Mouse (Mus musculus) limb, embryonic 10.5 days (tissue): ENCODE results near the gene Klhl28. TPM values are rescaled to one million over a fixed set of nuclear protein-coding genes. Genes with fewer than 3 reads are reported as not detected.

Source experiments
- DNase-seq: peaks from one replicate; pipeline ENCODE4 v3.0.0-alpha.2; 2017; ENCODE audit warnings: low spot score
- H3K27ac ChIP-seq: fragments of 300-500 bp; sonication (generic); 2 replicates; pipeline ENCODE4 v1.5.1; 2016; ENCODE audit warnings: mild to moderate bottlenecking
- H3K27me3 ChIP-seq: fragments of 300-500 bp; sonication (generic); 2 replicates; pipeline ENCODE4 v1.6.1; 2016; ENCODE audit warnings: low read depth, mild to moderate bottlenecking; ENCODE audit not compliant: poor library complexity, severe bottlenecking
- H3K36me3 ChIP-seq: fragments of 300-500 bp; sonication (generic); 2 replicates; pipeline ENCODE4 v1.6.1; 2016; ENCODE audit warnings: mild to moderate bottlenecking, moderate library complexity
- H3K4me1 ChIP-seq: fragments of 300-500 bp; sonication (generic); 2 replicates; pipeline ENCODE4 v1.6.1; 2016
- H3K4me3 ChIP-seq: fragments of 300-500 bp; sonication (generic); 2 replicates; pipeline ENCODE4 v1.5.1; 2016; ENCODE audit warnings: mild to moderate bottlenecking, moderate library complexity
- H3K9me3 ChIP-seq: fragments of 300-500 bp; sonication (generic); replicated peaks from 2 replicates; pipeline ENCODE4 v1.6.1; 2016; ENCODE audit warnings: mild to moderate bottlenecking
- WGBS: fragments of 180-500 bp; shearing (Covaris S2); methylation state at CpG from one replicate; pipeline ENCODE4 v1.1.7; 2016; 5-methylcytosine and 5-hydroxymethylcytosine counted together
- polyA plus RNA-seq: library from polyadenylated mRNA; unstranded; fragments of >200 nt; fragmentation: Nextera tagmentation; extraction: Ambion mirVana; gene quantifications from 2 replicates; pipeline ENCODE4 v1.2.1, GENCODE M21; 2016

The Klhl28 gene
- 6.5 and 7.7 TPM in 2 replicates for polyA plus RNA-seq

- Histone ChIP-seq H3K9me3 (no peaks in the 10 kb centered on the region), H3K36me3 (no peaks in the 10 kb centered on the region), H3K4me3 (peak within 1 kb of the TSS; percentile 91), H3K27me3 (no peaks in the 10 kb centered on the region), H3K27ac (peak within 1 kb of the TSS; percentile 90), H3K4me1 (peaks cover 33% of the 10 kb centered on the region)
- peak; percentile 99 for DNase-seq
- WGBS = 1% methylated on average over 45 of the region's 45 CpGs
These were observed at the start of gene Klhl28, which contains the start of gene Togaram1 for GRCm38 (mm10) chr12:64965124-64966026. Gene Klhl28, minus strand, starts transcription at chr12:64965534. Gene Togaram1, plus strand, starts transcription at chr12:64965804.

DNA sequence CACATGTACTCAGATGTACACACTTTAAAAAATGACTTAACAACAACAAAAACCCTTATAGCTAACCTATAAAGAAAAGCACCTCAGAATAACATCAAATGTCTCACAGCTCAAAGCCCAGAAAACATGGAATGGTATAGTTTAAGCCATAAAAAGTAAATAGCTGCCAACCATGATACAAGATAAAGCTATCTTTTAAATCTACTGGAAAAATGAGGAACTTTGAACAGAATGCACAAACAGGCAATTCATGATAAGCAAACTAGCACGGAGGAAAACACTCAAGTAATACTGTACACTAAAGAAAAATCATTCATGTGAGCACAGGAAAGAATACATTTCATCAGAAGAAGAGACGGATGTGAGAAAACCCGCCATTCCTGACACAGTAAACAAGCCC lies 42.4 kb upstream of the Klhl28 start:
- peaks cover 89% of the 10 kb centered on the region for H3K36me3 ChIP-seq
- 92% methylated on average over 3 of the region's 3 CpGs for WGBS
- no peaks in the 10 kb centered on the region for H3K9me3 ChIP-seq
- no peak for DNase-seq
- H3K4me1 ChIP-seq = no peaks in the 10 kb centered on the region
- no peak overlapping the region for H3K4me3 ChIP-seq
- no peaks in the 10 kb centered on the region for H3K27me3 ChIP-seq
- H3K27ac ChIP-seq = no peak overlapping the region

DNA sequence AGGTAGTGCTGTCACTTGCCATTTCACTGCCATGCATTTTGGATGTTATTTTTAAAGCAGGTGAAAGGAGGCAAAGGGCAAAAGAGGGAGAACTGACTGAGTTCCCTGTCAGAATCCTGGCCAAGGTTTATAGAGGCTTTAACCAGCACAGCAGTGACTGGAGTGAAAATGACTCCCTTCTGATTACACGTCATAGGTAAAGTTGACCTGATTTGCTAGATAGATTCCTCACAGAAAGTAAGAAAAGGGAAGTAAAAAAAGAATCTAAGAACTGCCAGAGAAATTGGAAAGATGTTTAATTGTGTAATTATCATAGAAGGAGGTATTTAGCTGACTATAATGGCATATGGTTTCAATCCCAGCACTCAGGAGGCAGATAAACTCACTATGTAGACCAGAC lies 12.2 kb upstream of the Klhl28 start:
- Histone ChIP-seq H3K27ac (no peak overlapping the region), H3K9me3 (no peaks in the 10 kb centered on the region), H3K36me3 (peaks cover 54% of the 10 kb centered on the region), H3K4me1 (peaks cover 6% of the 10 kb centered on the region; the same call in 1 of the 2 replicates), H3K27me3 (no peaks in the 10 kb centered on the region), H3K4me3 (no peak overlapping the region)
- DNase-seq = no peak
- 91% methylated on average over 1 of the region's 1 CpGs for WGBS

GRCm38 (mm10) chr12:64976191-64976590 lies 10.9 kb upstream of the Klhl28 start:
- Histone ChIP-seq H3K4me1 (peaks cover 6% of the 10 kb centered on the region; the same call in 1 of the 2 replicates), H3K9me3 (no peaks in the 10 kb centered on the region), H3K4me3 (no peak overlapping the region), H3K36me3 (peaks cover 46% of the 10 kb centered on the region), H3K27ac (no peak overlapping the region), H3K27me3 (no peaks in the 10 kb centered on the region)
- WGBS = 62% methylated on average over 1 of the region's 1 CpGs
- no peak for DNase-seq

- H3K9me3 ChIP-seq = no peaks in the 10 kb centered on the region
- no peak for DNase-seq
- peaks cover 42% of the 10 kb centered on the region for H3K36me3 ChIP-seq
- no peaks in the 10 kb centered on the region for H3K27me3 ChIP-seq
- peaks cover 6% of the 10 kb centered on the region; the same call in 1 of the 2 replicates for H3K4me1 ChIP-seq
- H3K4me3 ChIP-seq = no peak overlapping the region
- H3K27ac ChIP-seq = no peak overlapping the region
- WGBS = 60% methylated on average over 6 of the region's 6 CpGs
These were observed 10.2 kb upstream of the Klhl28 start for GRCm38 (mm10) chr12:64975558-64975957.

GRCm38 (mm10) chr12:64972063-64972462 lies 6.7 kb upstream of the Klhl28 start:
- Histone ChIP-seq H3K27me3 (no peaks in the 10 kb centered on the region), H3K4me1 (peaks cover 26% of the 10 kb centered on the region), H3K9me3 (no peaks in the 10 kb centered on the region), H3K36me3 (peaks cover 8% of the 10 kb centered on the region), H3K4me3 (no peak overlapping the region), H3K27ac (no peak overlapping the region)
- DNase-seq = no peak
- 91% methylated on average over 6 of the region's 6 CpGs for WGBS

- Histone ChIP-seq H3K9me3 (no peaks in the 10 kb centered on the region), H3K4me3 (no peak overlapping the region), H3K27ac (no peak overlapping the region), H3K4me1 (peaks cover 32% of the 10 kb centered on the region), H3K27me3 (no peaks in the 10 kb centered on the region), H3K36me3 (0 out of 2 replicates have a peak, but pooled peaks cover 4% of the 10 kb centered on the region)
- DNase-seq = no peak
These were observed 6.1 kb upstream of the Klhl28 start for GRCm38 (mm10) chr12:64971399-64971798.

- no peak for DNase-seq
- H3K27ac ChIP-seq = no peak overlapping the region
- peak overlapping the region; percentile 91 for H3K4me3 ChIP-seq
- H3K9me3 ChIP-seq = no peaks in the 10 kb centered on the region
- peaks cover 33% of the 10 kb centered on the region for H3K4me1 ChIP-seq
- H3K36me3 ChIP-seq = 0 out of 2 replicates have a peak, but pooled peaks cover 4% of the 10 kb centered on the region
- 10% methylated on average over 2 of the region's 2 CpGs for WGBS
- H3K27me3 ChIP-seq = no peaks in the 10 kb centered on the region
These were observed 2.7 kb upstream of the Klhl28 start for GRCm38 (mm10) chr12:64968067-64968466.

DNA sequence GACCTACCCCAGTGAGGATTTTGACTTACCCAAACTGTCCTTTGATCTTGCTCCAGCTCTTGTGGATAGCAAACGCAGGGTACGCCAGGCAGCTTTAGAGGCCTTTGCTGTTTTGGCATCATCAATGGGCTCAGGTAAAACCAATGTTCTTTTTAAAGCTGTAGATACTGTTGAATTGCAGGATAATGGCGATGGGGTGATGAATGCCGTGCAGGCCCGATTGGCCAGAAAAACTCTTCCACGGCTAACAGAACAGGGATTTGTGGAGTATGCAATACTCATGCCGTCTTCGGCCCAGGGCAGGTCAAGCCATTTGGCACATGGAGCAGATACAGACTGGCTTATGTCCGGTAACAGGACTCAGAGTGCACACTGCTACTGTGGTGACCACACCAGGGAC lies 2.1 kb upstream of the Klhl28 start:
- H3K4me1 ChIP-seq = peaks cover 33% of the 10 kb centered on the region
- no peaks in the 10 kb centered on the region for H3K27me3 ChIP-seq
- H3K9me3 ChIP-seq = no peaks in the 10 kb centered on the region
- H3K4me3 ChIP-seq = peak overlapping the region; percentile 91
- 0 out of 2 replicates have a peak, but pooled peaks cover 4% of the 10 kb centered on the region for H3K36me3 ChIP-seq
- H3K27ac ChIP-seq = 0 out of 2 replicates have a peak overlapping the region, but pooled peaks have one; percentile 14
- DNase-seq = peak; percentile 41
- WGBS = 3% methylated on average over 9 of the region's 9 CpGs

- Histone ChIP-seq H3K4me3 (peak overlapping the region; percentile 91), H3K4me1 (peaks cover 33% of the 10 kb centered on the region), H3K27ac (peak overlapping the region; percentile 90), H3K36me3 (0 out of 2 replicates have a peak, but pooled peaks cover under 1% of the 10 kb centered on the region), H3K9me3 (no peaks in the 10 kb centered on the region), H3K27me3 (no peaks in the 10 kb centered on the region)
- WGBS = 6% methylated on average over 19 of the region's 19 CpGs
- no peak for DNase-seq
These were observed 1.5 kb upstream of the Klhl28 start for GRCm38 (mm10) chr12:64966652-64967435.

DNA sequence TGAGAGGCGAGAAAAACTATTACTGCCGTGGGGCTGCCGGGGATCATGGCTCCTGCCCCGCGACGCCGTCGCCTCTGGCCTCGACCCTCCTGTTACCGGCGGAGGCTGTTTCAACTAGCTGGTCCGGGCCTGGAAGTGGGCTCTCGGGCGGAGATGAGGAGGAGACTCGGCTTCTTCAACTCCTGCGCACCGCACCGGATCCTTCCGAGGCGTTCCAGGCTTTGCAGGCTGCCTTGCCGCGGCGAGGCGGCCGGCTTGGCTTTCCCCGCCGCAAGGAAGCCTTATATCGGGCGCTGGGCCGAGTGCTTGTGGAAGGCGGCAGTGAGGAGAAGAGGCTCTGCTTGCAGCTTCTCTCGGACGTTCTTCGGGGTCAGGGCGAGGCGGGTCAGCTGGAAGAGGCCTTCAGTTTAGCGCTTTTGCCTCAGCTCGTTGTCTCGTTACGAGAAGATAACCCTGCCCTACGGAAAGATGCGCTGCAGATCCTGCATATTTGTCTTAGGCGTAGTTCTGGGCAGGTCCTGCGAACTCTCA lies 832 bp upstream of the Klhl28 start:
- Histone ChIP-seq H3K4me3 (peak overlapping the region; percentile 91), H3K4me1 (peaks cover 33% of the 10 kb centered on the region), H3K36me3 (no peaks in the 10 kb centered on the region), H3K27me3 (no peaks in the 10 kb centered on the region), H3K27ac (peak overlapping the region; percentile 90), H3K9me3 (no peaks in the 10 kb centered on the region)
- WGBS = under 1% methylated on average over 44 of the region's 44 CpGs
- DNase-seq = no peak

DNA sequence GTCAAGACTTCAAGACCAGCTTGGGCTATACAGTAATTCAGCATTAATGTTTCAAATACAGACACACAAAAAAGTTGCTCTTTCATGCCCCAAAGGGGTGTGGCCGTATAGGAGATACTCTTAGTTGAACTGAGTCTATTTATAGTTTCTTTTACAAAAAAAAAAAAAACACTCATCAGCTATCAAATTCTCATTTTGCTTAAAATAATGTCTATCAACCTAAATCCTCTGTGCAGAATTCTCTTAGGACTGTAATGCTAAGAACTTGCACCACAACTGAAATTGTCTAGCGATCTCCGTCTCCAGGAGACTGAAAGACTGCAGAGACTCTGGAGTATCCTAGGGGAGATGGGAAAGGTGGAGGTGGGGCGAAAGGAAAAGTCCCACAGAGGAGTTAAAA lies 774 bp downstream of the Klhl28 start:
- no peaks in the 10 kb centered on the region for H3K36me3 ChIP-seq
- peaks cover 30% of the 10 kb centered on the region for H3K4me1 ChIP-seq
- peak overlapping the region; percentile 91 for H3K4me3 ChIP-seq
- WGBS = 28% methylated on average over 4 of the region's 4 CpGs
- peak overlapping the region; percentile 72; the same call in 1 of the 2 replicates for H3K27ac ChIP-seq
- no peaks in the 10 kb centered on the region for H3K9me3 ChIP-seq
- H3K27me3 ChIP-seq = no peaks in the 10 kb centered on the region
- DNase-seq = no peak
